Mouse (Mus musculus) neural tube, embryonic 14.5 days (tissue): ENCODE data around the gene 4930535I16Rik. TPM values are rescaled to one million over a fixed set of nuclear protein-coding genes. Genes with fewer than 3 reads are reported as not detected.

Experiments
- ATAC-seq: fragments of 200-750 bp; cut with Nextera tagmentation; 2 replicates; pipeline ENCODE4 v1.8.0; 2017; ENCODE audit warnings: low read depth, mild to moderate bottlenecking, moderate TSS enrichment, moderate library complexity
- H3K27ac ChIP-seq: fragments of 300-500 bp; sonication (generic); 2 replicates; pipeline ENCODE4 v1.5.1; 2014; ENCODE audit warnings: low read depth, mild to moderate bottlenecking, control low read depth, low read length, moderate library complexity, mixed read lengths
- H3K27me3 ChIP-seq: fragments of 300-500 bp; sonication (generic); 2 replicates; pipeline ENCODE4 v1.6.1; 2014; ENCODE audit warnings: low read length; ENCODE audit not compliant: control insufficient read depth, insufficient read depth
- H3K36me3 ChIP-seq: fragments of 300-500 bp; sonication (generic); 2 replicates; pipeline ENCODE4 v1.6.1; 2014; ENCODE audit warnings: low read length, mixed read lengths; ENCODE audit not compliant: control insufficient read depth, insufficient read depth
- H3K4me1 ChIP-seq: fragments of 300-500 bp; sonication (generic); 2 replicates; pipeline ENCODE4 v1.6.1; 2014; ENCODE audit warnings: low read length; ENCODE audit not compliant: control insufficient read depth, insufficient read depth
- H3K4me2 ChIP-seq: fragments of 300-500 bp; sonication (generic); 2 replicates; pipeline ENCODE4 v1.6.1; 2014; ENCODE audit warnings: mild to moderate bottlenecking, low read depth, low read length, control low read depth
- H3K4me3 ChIP-seq: fragments of 300-500 bp; sonication (generic); 2 replicates; pipeline ENCODE4 v1.5.1; 2014; ENCODE audit warnings: low read depth, low read length, control low read depth, mixed read lengths
- H3K9ac ChIP-seq: fragments of 300-500 bp; sonication (generic); replicated peaks from 2 replicates; pipeline ENCODE4 v1.6.1; 2014; ENCODE audit warnings: low read depth, mild to moderate bottlenecking, control low read depth, low read length, mixed read lengths
- H3K9me3 ChIP-seq: fragments of 300-500 bp; sonication (generic); 2 replicates; pipeline ENCODE4 v1.6.1; 2016; ENCODE audit warnings: low read length; ENCODE audit not compliant: control insufficient read depth
- WGBS: fragments of 180-500 bp; shearing (Covaris S2); extraction: QIAGEN DNeasy Blood & Tissue Kit; methylation state at CpG from one replicate; pipeline ENCODE4 v1.1.7; 2014; 5-methylcytosine and 5-hydroxymethylcytosine counted together
- polyA plus RNA-seq: library from polyadenylated mRNA; unstranded; fragments of >200 nt; fragmentation: Nextera tagmentation; extraction: Ambion mirVana; gene quantifications from 2 replicates; pipeline ENCODE4 v1.2.1, GENCODE M21; 2014

Gene 4930535I16Rik
- polyA plus RNA-seq, 1 experiment from 2014 or later, result not detected

GRCm38 (mm10) chr4:123894295-123894694, 23.5 kb downstream of the 4930535I16Rik start:
- H3K27me3 ChIP-seq, result no peaks in the 10 kb centered on the region
- WGBS, result 86% methylated on average over 4 of the region's 4 CpGs
- H3K4me3 ChIP-seq, result no peak overlapping the region
- no peak overlapping the region for H3K27ac ChIP-seq
- no peak overlapping the region for H3K4me2 ChIP-seq
- H3K4me1 ChIP-seq, result no peaks in the 10 kb centered on the region
- no peak overlapping the region for H3K9ac ChIP-seq
- ATAC-seq, result no peak
- H3K9me3 ChIP-seq, result no peaks in the 10 kb centered on the region
- H3K36me3 ChIP-seq, result no peaks in the 10 kb centered on the region

GRCm38 (mm10) chr4:123893726-123894125, 24.1 kb downstream of the 4930535I16Rik start:
- Histone ChIP-seq H3K27ac (no peak overlapping the region), H3K27me3 (no peaks in the 10 kb centered on the region), H3K4me3 (no peak overlapping the region), H3K4me2 (no peak overlapping the region), H3K9me3 (no peaks in the 10 kb centered on the region), H3K4me1 (no peaks in the 10 kb centered on the region), H3K9ac (no peak overlapping the region), H3K36me3 (no peaks in the 10 kb centered on the region)
- 91% methylated on average over 5 of the region's 5 CpGs for WGBS
- ATAC-seq, result no peak

Other genes starting within 250 kb of the 4930535I16Rik start
- 111 and 144 TPM in 2 replicates for gene Macf1, start 233.7 kb downstream of the 4930535I16Rik start, polyA plus RNA-seq
- 485 and 586 TPM in 2 replicates for gene Ndufs5, start 199.8 kb downstream of the 4930535I16Rik start, polyA plus RNA-seq
- gene Akirin1, start 167.7 kb downstream of the 4930535I16Rik start, polyA plus RNA-seq, result 81.8 and 94.2 TPM in 2 replicates
- 0.72 and 1.2 TPM in 2 replicates for gene Rhbdl2, start 130.1 kb downstream of the 4930535I16Rik start, polyA plus RNA-seq
- gene 4933427I04Rik, start 58.3 kb downstream of the 4930535I16Rik start, polyA plus RNA-seq, result 0.21 and 0.35 TPM in 2 replicates
- 32.9 and 35.5 TPM in 2 replicates for gene Mycbp, start 13.2 kb downstream of the 4930535I16Rik start, polyA plus RNA-seq
- 47.3 and 52.3 TPM in 2 replicates for gene Rragc, start 576 bp downstream of the 4930535I16Rik start, polyA plus RNA-seq